Mouse (Mus musculus): ENCODE measurements around the gene Hoxd11. TPM values are rescaled to one million over a fixed set of nuclear protein-coding genes. Genes with fewer than 3 reads are reported as not detected.

Gene Hoxd11
- polyA plus RNA-seq, 1 experiment from 2014 or later: not detected

- 5% methylated on average over 26 of the region's 26 CpGs for WGBS (ENCODE audit: insufficient replicate concordance)
- Histone ChIP-seq H3K27me3 (replicated peaks) (peaks cover 99% of the 10 kb centered on the region), H3K4me3 (no peak overlapping the region), H3K9ac (no peak overlapping the region), H3K4me2 (no peak overlapping the region), H3K4me1 (peaks cover 13% of the 10 kb centered on the region), H3K36me3 (no peaks in the 10 kb centered on the region), H3K9me3 (replicated peaks) (no peaks in the 10 kb centered on the region), H3K27ac (no peak overlapping the region)
- no peak for ATAC-seq
Measured at GRCm38 (mm10) chr2:74703720-74704392, 24.5 kb downstream of the Hoxd11 start.

- WGBS (ENCODE audit: insufficient replicate concordance): 2% methylated on average over 45 of the region's 52 CpGs
- Histone ChIP-seq H3K9me3 (replicated peaks) (no peaks in the 10 kb centered on the region), H3K9ac (no peak within 1 kb of the TSS)
Measured at GRCm38 (mm10) chr2:74704393-74704998, 25.1 kb downstream of the Hoxd11 start, which contains the start of gene Hoxd8. Hoxd8 (plus strand) TSS chr2:74704615.

GRCm38 (mm10) chr2:74704999-74705466 lies 25.7 kb downstream of the Hoxd11 start:
- Histone ChIP-seq H3K4me2 (peak overlapping the region; percentile 59), H3K27me3 (replicated peaks) (peaks cover 99% of the 10 kb centered on the region), H3K9ac (no peak overlapping the region), H3K4me3 (peak overlapping the region; percentile 47), H3K27ac (no peak overlapping the region), H3K9me3 (replicated peaks) (no peaks in the 10 kb centered on the region), H3K4me1 (peaks cover 13% of the 10 kb centered on the region), H3K36me3 (no peaks in the 10 kb centered on the region)
- ATAC-seq: no peak
- WGBS (ENCODE audit: insufficient replicate concordance): under 1% methylated on average over 48 of the region's 66 CpGs

More at GRCm38 (mm10) chr2:74704393-74704998, 25.1 kb downstream of the Hoxd11 start, which contains the start of gene Hoxd8:
- Histone ChIP-seq H3K4me3 (peak within 1 kb of the TSS; percentile 47), H3K4me1 (peaks cover 13% of the 10 kb centered on the region), H3K27me3 (replicated peaks) (peaks cover 99% of the 10 kb centered on the region), H3K27ac (no peak within 1 kb of the TSS), H3K36me3 (no peaks in the 10 kb centered on the region), H3K4me2 (peak within 1 kb of the TSS; percentile 59)
- ATAC-seq: no peak

- 1% methylated on average over 71 of the region's 85 CpGs for WGBS (ENCODE audit: insufficient replicate concordance)
- Histone ChIP-seq H3K9me3 (replicated peaks) (no peaks in the 10 kb centered on the region), H3K9ac (no peak overlapping the region), H3K4me2 (peak overlapping the region; percentile 59), H3K4me1 (peaks cover 13% of the 10 kb centered on the region), H3K27me3 (replicated peaks) (peaks cover 99% of the 10 kb centered on the region), H3K27ac (no peak overlapping the region), H3K4me3 (peak overlapping the region; percentile 47), H3K36me3 (no peaks in the 10 kb centered on the region)
- no peak for ATAC-seq
Measured at GRCm38 (mm10) chr2:74705467-74706089, 26.2 kb downstream of the Hoxd11 start.

GRCm38 (mm10) chr2:74706393-74706960 lies 27.1 kb downstream of the Hoxd11 start:
- H3K4me1 ChIP-seq: peaks cover 13% of the 10 kb centered on the region
- no peak for ATAC-seq
- no peak overlapping the region for H3K4me2 ChIP-seq
- no peaks in the 10 kb centered on the region for H3K36me3 ChIP-seq
- WGBS (ENCODE audit: insufficient replicate concordance): 7% methylated on average over 13 of the region's 13 CpGs
- H3K9me3 ChIP-seq (replicated peaks): no peaks in the 10 kb centered on the region
- no peak overlapping the region for H3K27ac ChIP-seq
- H3K9ac ChIP-seq: no peak overlapping the region
- no peak overlapping the region for H3K4me3 ChIP-seq
- H3K27me3 ChIP-seq (replicated peaks): peaks cover 99% of the 10 kb centered on the region

GRCm38 (mm10) chr2:74707599-74707998 lies 28.2 kb downstream of the Hoxd11 start:
- no peak overlapping the region for H3K9ac ChIP-seq
- WGBS (ENCODE audit: insufficient replicate concordance): 22% methylated on average over 7 of the region's 7 CpGs
- H3K4me2 ChIP-seq: no peak overlapping the region
- no peak overlapping the region for H3K4me3 ChIP-seq
- H3K36me3 ChIP-seq: no peaks in the 10 kb centered on the region
- no peak overlapping the region for H3K27ac ChIP-seq
- H3K9me3 ChIP-seq (replicated peaks): no peaks in the 10 kb centered on the region
- peaks cover 13% of the 10 kb centered on the region for H3K4me1 ChIP-seq
- H3K27me3 ChIP-seq (replicated peaks): peaks cover 99% of the 10 kb centered on the region
- no peak for ATAC-seq

- H3K4me1 ChIP-seq: peaks cover 13% of the 10 kb centered on the region
- no peaks in the 10 kb centered on the region for H3K9me3 ChIP-seq (replicated peaks)
- no peak overlapping the region for H3K27ac ChIP-seq
- H3K9ac ChIP-seq: no peak overlapping the region
- no peak for ATAC-seq
- 36% methylated on average over 4 of the region's 4 CpGs for WGBS (ENCODE audit: insufficient replicate concordance)
- H3K4me2 ChIP-seq: no peak overlapping the region
- H3K27me3 ChIP-seq (replicated peaks): peaks cover 99% of the 10 kb centered on the region
- H3K36me3 ChIP-seq: no peaks in the 10 kb centered on the region
- H3K4me3 ChIP-seq: no peak overlapping the region
Measured at GRCm38 (mm10) chr2:74708676-74709075, 29.3 kb downstream of the Hoxd11 start.

GRCm38 (mm10) chr2:74709465-74710419 lies 30.4 kb downstream of the Hoxd11 start:
- H3K9ac ChIP-seq: no peak overlapping the region
- ATAC-seq: no peak

GRCm38 (mm10) chr2:74710929-74711543 lies 31.7 kb downstream of the Hoxd11 start:
- no peak for ATAC-seq
- H3K27ac ChIP-seq: no peak overlapping the region
- H3K4me1 ChIP-seq: peaks cover 4% of the 10 kb centered on the region; the same call in 1 of the 2 replicates
- no peak overlapping the region for H3K4me2 ChIP-seq
- H3K9ac ChIP-seq: no peak overlapping the region
- WGBS (ENCODE audit: insufficient replicate concordance): under 1% methylated on average over 16 of the region's 16 CpGs
- H3K36me3 ChIP-seq: no peaks in the 10 kb centered on the region
- no peaks in the 10 kb centered on the region for H3K9me3 ChIP-seq (replicated peaks)
- H3K27me3 ChIP-seq (replicated peaks): peaks cover 99% of the 10 kb centered on the region
- no peak overlapping the region for H3K4me3 ChIP-seq

More at GRCm38 (mm10) chr2:74709465-74710419, 30.4 kb downstream of the Hoxd11 start:
- WGBS (ENCODE audit: insufficient replicate concordance): 16% methylated on average over 5 of the region's 5 CpGs
- no peaks in the 10 kb centered on the region for H3K9me3 ChIP-seq (replicated peaks)
- H3K4me2 ChIP-seq: no peak overlapping the region
- H3K36me3 ChIP-seq: no peaks in the 10 kb centered on the region
- no peak overlapping the region for H3K27ac ChIP-seq
- no peak overlapping the region for H3K4me3 ChIP-seq
- H3K4me1 ChIP-seq: peaks cover 10% of the 10 kb centered on the region
- H3K27me3 ChIP-seq (replicated peaks): peaks cover 99% of the 10 kb centered on the region

- Histone ChIP-seq H3K36me3 (no peaks in the 10 kb centered on the region), H3K4me2 (peak within 1 kb of the TSS; percentile 38), H3K27ac (no peak within 1 kb of the TSS), H3K27me3 (replicated peaks) (peaks cover 99% of the 10 kb centered on the region), H3K4me3 (peak within 1 kb of the TSS; percentile 21), H3K9me3 (replicated peaks) (no peaks in the 10 kb centered on the region), H3K4me1 (peaks cover 6% of the 10 kb centered on the region; the same call in 1 of the 2 replicates), H3K9ac (no peak within 1 kb of the TSS)
- ATAC-seq: no peak
- under 1% methylated on average over 64 of the region's 65 CpGs for WGBS (ENCODE audit: insufficient replicate concordance)
Measured at GRCm38 (mm10) chr2:74711721-74712621, 32.6 kb downstream of the Hoxd11 start, which contains the start of the genes Hoxd3 and Hoxd4. Hoxd3 (plus strand) TSS chr2:74711927. Hoxd4 (plus strand) TSS chr2:74711929.

Measured in liver, embryonic 12.5 days (tissue).